ENCODE assay signal across 7 mouse cellular contexts in the genomic region with DNA sequence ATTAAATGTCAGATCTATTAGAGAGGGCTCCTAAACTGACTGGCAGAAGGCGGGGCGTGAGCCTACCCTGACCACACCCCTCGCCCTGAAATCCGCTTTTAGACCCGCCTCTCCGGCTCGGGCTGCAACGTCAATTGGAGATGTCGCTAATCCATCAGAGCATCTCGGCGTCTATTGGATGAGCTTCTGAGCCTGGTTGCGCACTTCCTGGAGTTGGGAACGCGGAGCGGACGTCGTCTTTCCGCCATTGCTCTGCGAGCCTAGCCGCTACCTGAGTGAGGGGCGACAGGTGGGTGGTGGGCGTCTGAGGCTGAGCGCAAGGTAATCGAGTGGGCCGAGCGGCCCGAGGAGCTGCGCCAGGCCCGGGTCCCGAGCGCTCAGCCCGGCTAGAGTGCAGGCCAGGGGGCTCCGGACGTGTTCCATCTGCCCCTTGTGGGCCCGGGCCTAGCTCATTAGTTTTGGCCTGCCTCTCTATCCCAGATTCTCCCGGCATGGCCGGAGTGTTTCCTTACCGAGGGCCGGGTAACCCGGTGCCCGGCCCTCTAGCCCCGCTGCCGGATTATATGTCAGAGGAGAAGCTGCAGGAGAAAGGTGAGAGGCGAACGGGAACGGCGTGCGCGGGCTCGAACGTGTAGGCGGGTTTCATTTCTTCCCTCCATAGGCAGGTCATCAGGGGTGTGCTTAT. TPM values are rescaled to one million over a fixed set of nuclear protein-coding genes. Genes with fewer than 3 reads are reported as not detected.
A peak's percentile ranks its signal among the peaks of the same experiment; 100 is the strongest.
DNase-seq lines count a peak whose midpoint lies in the region; ATAC-seq and TF ChIP-seq lines count a peak whose summit lies in the region.

A gene (plus strand): TSS at position 216 of the 685 bp plus-strand sequence.

- H3K27me3 ChIP-seq in embryonic facial prominence, embryonic 12.5 days, result no peaks in the 10 kb centered on the region
- no peaks in the 10 kb centered on the region for H3K27me3 ChIP-seq in kidney, adult 2 months (replicated peaks; ENCODE audit: control insufficient read depth, insufficient read depth, low read length)
- H3K27me3 ChIP-seq in limb, embryonic 12.5 days, result no peaks in the 10 kb centered on the region; the same call in 1 of the 2 replicates
- no peaks in the 10 kb centered on the region for H3K27me3 ChIP-seq in midbrain, embryonic 15.5 days (replicated peaks)
- H3K27me3 ChIP-seq in spleen, adult 2 months (ENCODE audit: control insufficient read depth, insufficient read depth, low read length), result no peaks in the 10 kb centered on the region

- H3K4me1 ChIP-seq in embryonic facial prominence, embryonic 12.5 days, result peaks cover 8% of the 10 kb centered on the region
- H3K4me1 ChIP-seq in kidney, adult 2 months (ENCODE audit: control insufficient read depth, insufficient read depth, low read length), result peaks cover 7% of the 10 kb centered on the region; the same call in 1 of the 2 replicates
- H3K4me1 ChIP-seq in limb, embryonic 12.5 days (replicated peaks), result peaks cover 15% of the 10 kb centered on the region
- H3K4me1 ChIP-seq in midbrain, embryonic 15.5 days, result peaks cover 14% of the 10 kb centered on the region
- peaks cover 2% of the 10 kb centered on the region; the same call in 1 of the 2 replicates for H3K4me1 ChIP-seq in spleen, adult 2 months (ENCODE audit: control insufficient read depth, insufficient read depth, insufficient read length)

- peak; percentile 99 for ATAC-seq in embryonic facial prominence, embryonic 12.5 days (ENCODE audit: insufficient number of reproducible peaks, insufficient read depth, low FRiP score, low TSS enrichment)
- peak; percentile 96 for ATAC-seq in limb, embryonic 12.5 days (ENCODE audit: insufficient number of reproducible peaks, insufficient read depth, low FRiP score, low TSS enrichment, low read depth)
- peak; percentile 100 for ATAC-seq in midbrain, embryonic 15.5 days (replicated peaks)

- DNase-seq in adrenal gland, postnatal 25 days, result peak; percentile 92
- DNase-seq in heart, adult 18-20 months, result peak; percentile 99 to 100
- DNase-seq in kidney, adult 2 months, result peak; percentile 99
- peak; percentile 96 for DNase-seq in spleen, adult 2 months (ENCODE audit: low read depth in 1 of 2, low spot score in 2 of 2)

- H3K9ac ChIP-seq in embryonic facial prominence, embryonic 12.5 days, result peak within 1 kb of the TSS; percentile 92
- H3K9ac ChIP-seq in limb, embryonic 12.5 days (replicated peaks), result peak within 1 kb of the TSS; percentile 97
- H3K9ac ChIP-seq in midbrain, embryonic 15.5 days, result peak within 1 kb of the TSS; percentile 71

- peaks cover 24% of the 10 kb centered on the region for H3K36me3 ChIP-seq in embryonic facial prominence, embryonic 12.5 days
- H3K36me3 ChIP-seq in kidney, adult 2 months (ENCODE audit: control insufficient read depth, insufficient read depth, low read length), result no peaks in the 10 kb centered on the region
- peaks cover 29% of the 10 kb centered on the region for H3K36me3 ChIP-seq in limb, embryonic 12.5 days
- peaks cover 22% of the 10 kb centered on the region for H3K36me3 ChIP-seq in midbrain, embryonic 15.5 days (replicated peaks)
- peaks cover 20% of the 10 kb centered on the region for H3K36me3 ChIP-seq in spleen, adult 2 months (ENCODE audit: control insufficient read depth, insufficient read depth, low read length)

- TF ChIP-seq CTCF in kidney, adult 2 months (conservative IDR thresholded peaks at IDR 0.05; ENCODE audit: insufficient read depth, insufficient read length, low read depth, low read length), result no peak
- TF ChIP-seq CTCF in spleen, adult 2 months (IDR thresholded peaks at IDR 0.05; ENCODE audit: extremely low read depth, insufficient read depth, insufficient read length, insufficient replicate concordance), result no peak

- peak within 1 kb of the TSS; percentile 88 for H3K4me3 ChIP-seq in embryonic facial prominence, embryonic 12.5 days
- peak within 1 kb of the TSS; percentile 55 for H3K4me3 ChIP-seq in kidney, adult 2 months (ENCODE audit: insufficient read depth, low read depth, low read length)
- peak within 1 kb of the TSS; percentile 97 for H3K4me3 ChIP-seq in limb, embryonic 12.5 days (replicated peaks)
- H3K4me3 ChIP-seq in midbrain, embryonic 15.5 days, result peak within 1 kb of the TSS; percentile 52
- H3K4me3 ChIP-seq in spleen, adult 2 months (ENCODE audit: extremely low read depth, insufficient read depth, insufficient read length), result peak within 1 kb of the TSS; percentile 97

- peak; percentile 70 for TF ChIP-seq POLR2A in kidney, adult 2 months (IDR thresholded peaks at IDR 0.05; ENCODE audit: low read depth, low read length)
- TF ChIP-seq POLR2A in spleen, adult 2 months (IDR thresholded peaks at IDR 0.05; ENCODE audit: low read depth, low read length), result peak; percentile 53; the same call in 1 of the 2 replicates

- H3K9me3 ChIP-seq in embryonic facial prominence, embryonic 12.5 days, result no peaks in the 10 kb centered on the region
- H3K9me3 ChIP-seq in limb, embryonic 12.5 days, result no peaks in the 10 kb centered on the region
- H3K9me3 ChIP-seq in midbrain, embryonic 15.5 days, result no peaks in the 10 kb centered on the region

- peak within 1 kb of the TSS; percentile 98 for H3K4me2 ChIP-seq in embryonic facial prominence, embryonic 12.5 days (replicated peaks)
- peak within 1 kb of the TSS; percentile 93 for H3K4me2 ChIP-seq in limb, embryonic 12.5 days
- peak within 1 kb of the TSS; percentile 74 for H3K4me2 ChIP-seq in midbrain, embryonic 15.5 days

- peak within 1 kb of the TSS; percentile 69 for H3K27ac ChIP-seq in embryonic facial prominence, embryonic 12.5 days
- H3K27ac ChIP-seq in kidney, adult 2 months (ENCODE audit: insufficient read depth, low read depth, low read length), result peak within 1 kb of the TSS; percentile 45
- H3K27ac ChIP-seq in limb, embryonic 12.5 days, result peak within 1 kb of the TSS; percentile 89
- peak within 1 kb of the TSS; percentile 65 for H3K27ac ChIP-seq in midbrain, embryonic 15.5 days
- peak within 1 kb of the TSS; percentile 83 for H3K27ac ChIP-seq in spleen, adult 2 months (ENCODE audit: insufficient read depth, low read length)

- under 1% methylated on average over 52 of the region's 52 CpGs for WGBS in embryonic facial prominence, embryonic 12.5 days
- under 1% methylated on average over 52 of the region's 52 CpGs for WGBS in kidney, adult 2 months
- WGBS in limb, embryonic 12.5 days, result under 1% methylated on average over 52 of the region's 52 CpGs
- under 1% methylated on average over 52 of the region's 52 CpGs for WGBS in midbrain, embryonic 15.5 days
- WGBS in spleen, adult 2 months, result under 1% methylated on average over 52 of the region's 52 CpGs

RNA-seq across cellular contexts. Expression of the gene that starts here (rescaled TPM):
- total RNA-seq in adrenal gland, postnatal 25 days (2021), result 147 and 166 TPM in 2 replicates
- polyA plus RNA-seq in embryonic facial prominence, embryonic 12.5 days (2016; fragmentation: Nextera tagmentation; extraction: Ambion mirVana), result 74.2 and 76.5 TPM in 2 replicates
- 10 to 100 TPM; 86.5 to 92.7 TPM for total RNA-seq in heart, adult 18-20 months (2021)
- polyA plus RNA-seq in kidney, adult 2 months (2012; rRNA removed), result 88.0 and 92.7 TPM in 2 replicates
- 79.6 and 83.0 TPM in 2 replicates for polyA plus RNA-seq in limb, embryonic 12.5 days (2016; fragmentation: Nextera tagmentation; extraction: Ambion mirVana)
- 54.8 and 56.4 TPM in 2 replicates for polyA plus RNA-seq in midbrain, embryonic 15.5 days (2015; fragmentation: Nextera tagmentation; extraction: Ambion mirVana)
- polyA plus RNA-seq in spleen, adult 2 months (2012; rRNA removed), result 64.2 and 72.8 TPM in 2 replicates

Comparison
In these comparisons a context has a peak if more than half of its experiments do, and no peak if none do; other contexts are left out.
1. Peak in every context shown above with its lines: DNase-seq, ATAC-seq, H3K4me3 ChIP-seq and H3K27ac ChIP-seq.